Mouse (Mus musculus): ENCODE data around the gene March2. TPM values are rescaled to one million over a fixed set of nuclear protein-coding genes. Genes with fewer than 3 reads are reported as not detected.

The March2 gene
- polyA plus RNA-seq, 1 experiment from 2014 or later: 65.8 TPM

DNA sequence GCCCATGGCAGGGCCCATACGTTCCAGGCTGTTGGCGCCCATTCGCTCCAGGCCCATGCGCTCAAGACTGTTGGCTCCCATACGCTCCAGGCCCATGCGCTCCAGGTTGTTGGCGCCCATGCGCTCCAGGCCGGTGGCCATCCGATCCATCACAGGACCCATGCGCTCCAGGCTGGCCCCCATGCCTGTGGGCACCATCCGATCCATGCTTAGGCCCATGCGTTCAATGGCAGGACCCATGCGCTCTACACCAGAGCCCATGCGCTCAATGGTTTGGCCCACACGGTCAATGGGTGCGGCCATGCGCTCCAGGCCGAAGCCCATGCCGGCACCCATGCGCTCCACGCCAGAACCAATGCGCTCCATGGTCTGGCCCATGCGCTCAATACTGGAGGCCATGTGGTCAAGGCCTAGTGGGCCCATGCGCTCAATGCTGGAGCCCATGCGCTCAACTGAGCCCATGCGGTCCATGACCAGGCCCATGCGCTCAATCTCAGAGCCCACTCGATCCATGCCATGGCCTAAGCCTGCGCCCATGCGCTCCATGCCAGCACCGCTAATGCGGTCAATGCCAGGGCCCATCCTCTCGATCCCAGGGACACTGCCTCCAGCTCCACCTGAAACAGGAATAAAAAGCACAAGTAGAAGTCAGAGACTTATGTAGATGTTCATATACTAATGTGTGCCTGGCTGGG is 68.5 kb downstream of the March2 start:
- Histone ChIP-seq H3K27me3 (ENCODE audit: insufficient read depth, poor library complexity, severe bottlenecking) (no peaks in the 10 kb centered on the region), H3K9me3 (no peaks in the 10 kb centered on the region), H3K4me3 (no peak overlapping the region), H3K36me3 (peaks cover 97% of the 10 kb centered on the region), H3K4me1 (no peaks in the 10 kb centered on the region), H3K27ac (no peak overlapping the region)
- DNase-seq (ENCODE audit: low spot score): peak; percentile 72
- WGBS: 97% methylated on average over 34 of the region's 34 CpGs

DNA sequence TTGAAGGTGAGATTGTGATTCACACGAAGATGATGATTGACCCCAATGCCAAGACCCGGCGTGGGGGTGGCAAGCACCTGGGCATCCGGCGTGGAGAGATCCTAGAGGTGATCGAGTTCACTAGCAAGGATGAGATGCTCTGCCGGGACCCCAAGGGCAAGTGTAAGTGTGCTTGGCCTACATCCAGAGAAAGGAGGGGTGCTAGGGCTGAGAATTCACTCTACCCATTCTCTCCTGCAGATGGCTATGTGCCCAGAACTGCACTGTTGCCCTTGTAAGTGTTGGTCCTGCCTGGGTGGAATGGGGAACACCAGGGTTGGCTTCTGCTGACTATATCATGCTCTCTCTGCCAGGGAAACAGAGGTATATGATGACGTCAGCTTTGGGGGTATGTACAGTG is 73.4 kb downstream of the March2 start:
- Histone ChIP-seq H3K27me3 (ENCODE audit: insufficient read depth, poor library complexity, severe bottlenecking) (no peaks in the 10 kb centered on the region), H3K27ac (no peak overlapping the region), H3K9me3 (no peaks in the 10 kb centered on the region), H3K4me1 (peaks cover 8% of the 10 kb centered on the region; the same call in 1 of the 2 replicates), H3K4me3 (no peak overlapping the region), H3K36me3 (peaks cover 91% of the 10 kb centered on the region)
- no peak for DNase-seq (ENCODE audit: low spot score)
- 94% methylated on average over 8 of the region's 8 CpGs for WGBS

DNA sequence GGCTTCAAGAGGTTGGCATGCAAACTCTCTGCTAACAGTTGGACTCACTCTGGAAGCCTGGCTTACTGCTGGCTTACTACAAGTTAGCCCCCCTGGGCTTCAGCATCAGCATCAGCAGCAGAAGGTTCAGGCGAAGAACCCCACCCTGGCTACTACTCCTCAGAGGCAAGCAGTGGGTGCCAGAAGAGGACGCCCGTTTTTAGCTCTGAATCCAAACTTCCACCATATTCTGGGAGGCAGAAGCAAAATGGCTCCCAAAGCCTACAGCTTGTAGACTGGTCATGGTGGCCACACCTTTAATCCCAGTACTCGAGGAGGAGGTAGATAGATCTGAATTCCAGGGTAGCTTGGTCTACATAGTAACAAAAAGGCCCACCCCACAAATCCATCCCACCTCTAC is 74.4 kb downstream of the March2 start:
- H3K27ac ChIP-seq: no peak overlapping the region
- 93% methylated on average over 4 of the region's 4 CpGs for WGBS
- peaks cover 81% of the 10 kb centered on the region for H3K36me3 ChIP-seq
- no peaks in the 10 kb centered on the region for H3K27me3 ChIP-seq (ENCODE audit: insufficient read depth, poor library complexity, severe bottlenecking)
- no peak for DNase-seq (ENCODE audit: low spot score)
- H3K9me3 ChIP-seq: no peaks in the 10 kb centered on the region
- peaks cover 9% of the 10 kb centered on the region for H3K4me1 ChIP-seq
- H3K4me3 ChIP-seq: no peak overlapping the region

DNA sequence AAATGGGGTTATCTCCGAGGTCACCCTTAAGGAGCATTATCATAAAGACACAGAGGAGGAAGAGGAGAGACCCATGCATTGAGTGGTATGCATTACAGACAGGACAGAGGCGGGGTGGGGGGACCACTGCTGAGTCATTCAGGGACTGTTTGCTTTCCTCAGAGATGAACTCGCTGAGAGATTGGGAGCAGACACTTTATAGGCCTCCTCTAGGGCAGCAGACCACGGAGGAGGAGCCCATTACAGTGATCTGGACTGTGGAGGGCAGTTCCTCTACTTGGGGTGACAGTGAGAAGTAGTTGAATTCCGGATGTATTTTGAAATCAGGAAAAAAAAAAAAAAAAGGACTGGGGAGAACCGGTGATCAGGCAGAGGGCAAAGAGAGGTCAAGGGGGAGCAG is 78.7 kb downstream of the March2 start:
- Histone ChIP-seq H3K9me3 (no peaks in the 10 kb centered on the region), H3K4me1 (peaks cover 9% of the 10 kb centered on the region), H3K4me3 (no peak overlapping the region), H3K27me3 (ENCODE audit: insufficient read depth, poor library complexity, severe bottlenecking) (no peaks in the 10 kb centered on the region), H3K36me3 (peaks cover 54% of the 10 kb centered on the region), H3K27ac (no peak overlapping the region)
- 43% methylated on average over 6 of the region's 6 CpGs for WGBS
- DNase-seq (ENCODE audit: low spot score): no peak

DNA sequence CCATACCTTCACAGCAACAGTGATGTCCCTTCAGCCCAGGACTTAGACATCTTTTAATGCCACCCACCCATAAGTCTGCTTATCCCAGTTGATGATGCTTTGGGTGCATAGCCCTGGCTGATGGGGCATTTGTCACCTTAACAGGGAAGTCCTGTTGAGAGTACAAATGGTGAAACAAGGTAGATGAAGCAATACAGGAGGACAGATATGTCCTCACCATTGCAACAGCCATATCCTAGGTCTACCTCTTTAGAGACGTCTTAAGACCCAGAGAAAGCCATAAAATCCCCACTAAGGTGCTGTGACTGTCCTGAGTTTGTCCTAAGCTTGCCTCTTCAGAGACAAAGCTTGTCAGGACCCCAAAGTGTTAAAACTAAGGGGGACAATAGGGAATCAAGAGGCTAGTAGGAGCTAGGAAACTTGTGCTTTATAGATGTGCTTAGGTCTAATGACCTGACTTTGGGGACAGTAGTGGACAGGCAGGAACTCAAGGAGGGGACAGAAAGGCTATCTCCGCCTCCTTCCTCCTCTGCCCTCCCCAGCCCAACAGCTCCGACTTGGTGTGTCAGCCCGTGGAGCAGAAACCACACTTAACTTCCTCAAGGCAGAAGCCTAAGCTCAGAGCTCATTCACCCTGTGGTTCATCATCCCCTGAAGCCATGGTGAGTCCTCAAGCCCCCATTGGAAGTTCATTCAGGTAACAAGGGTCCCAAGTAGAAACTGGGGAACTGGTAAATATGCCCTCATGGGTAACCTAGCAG is 80.8 kb downstream of the March2 start, which contains the start of gene Pram1:
Pram1 (plus strand) TSS at position 541 of the 761 bp plus-strand sequence.
- H3K27ac ChIP-seq: no peak within 1 kb of the TSS
- peaks cover 39% of the 10 kb centered on the region for H3K36me3 ChIP-seq
- 84% methylated on average over 4 of the region's 4 CpGs for WGBS
- H3K9me3 ChIP-seq: no peaks in the 10 kb centered on the region
- H3K27me3 ChIP-seq (ENCODE audit: insufficient read depth, poor library complexity, severe bottlenecking): no peaks in the 10 kb centered on the region
- no peak within 1 kb of the TSS for H3K4me3 ChIP-seq
- no peak for DNase-seq (ENCODE audit: low spot score)
- H3K4me1 ChIP-seq: peaks cover 9% of the 10 kb centered on the region

DNA sequence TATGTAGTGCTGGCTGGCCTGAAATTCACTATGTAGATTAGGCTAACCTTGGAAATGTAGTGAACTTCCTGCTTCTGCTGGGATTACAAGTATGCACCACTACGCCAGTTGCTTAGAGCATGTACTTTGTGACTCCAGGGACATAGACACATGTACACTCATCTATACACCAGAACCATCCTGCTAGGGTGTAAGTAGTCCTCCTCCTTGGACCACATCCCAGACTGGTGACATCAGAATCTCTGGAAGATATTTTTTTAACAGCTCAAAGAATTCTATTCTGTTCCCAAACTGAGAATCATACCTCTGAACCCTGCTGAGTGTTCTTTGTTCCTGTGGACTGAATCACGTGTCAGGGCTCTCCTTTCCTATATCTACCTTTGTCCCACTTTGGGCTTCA is 81.4 kb downstream of the March2 start:
- Histone ChIP-seq H3K9me3 (no peaks in the 10 kb centered on the region), H3K27ac (no peak overlapping the region), H3K27me3 (ENCODE audit: insufficient read depth, poor library complexity, severe bottlenecking) (no peaks in the 10 kb centered on the region), H3K4me1 (peaks cover 9% of the 10 kb centered on the region), H3K36me3 (peaks cover 37% of the 10 kb centered on the region), H3K4me3 (no peak overlapping the region)
- 85% methylated on average over 2 of the region's 2 CpGs for WGBS
- DNase-seq (ENCODE audit: low spot score): no peak

Other genes starting within 250 kb of the March2 start
- 38.9 and 51.2 TPM in 2 replicates for gene Adamts10, start 194.5 kb downstream of the March2 start, polyA plus RNA-seq (2016; fragmentation: Nextera tagmentation; extraction: Ambion mirVana)
- gene Myo1f, start 163.0 kb downstream of the March2 start, polyA plus RNA-seq (2016; fragmentation: Nextera tagmentation; extraction: Ambion mirVana): 0.74 and 1.4 TPM in 2 replicates
- 28.2 and 32.6 TPM in 2 replicates for gene Zfp414, start 89.6 kb downstream of the March2 start, polyA plus RNA-seq (2016; fragmentation: Nextera tagmentation; extraction: Ambion mirVana)
- 0.33 and 0.44 TPM in 2 replicates for gene Pram1, start 80.6 kb downstream of the March2 start, polyA plus RNA-seq (2016; fragmentation: Nextera tagmentation; extraction: Ambion mirVana)
- 281 and 336 TPM in 2 replicates for gene Hnrnpm, start 31.8 kb downstream of the March2 start, polyA plus RNA-seq (2016; fragmentation: Nextera tagmentation; extraction: Ambion mirVana)
- 316 and 329 TPM in 2 replicates for gene Rab11b, start 41.9 kb upstream of the March2 start, polyA plus RNA-seq (2016; fragmentation: Nextera tagmentation; extraction: Ambion mirVana)
- 7.4 and 19.8 TPM in 2 replicates for gene Angptl4, start 63.2 kb upstream of the March2 start, polyA plus RNA-seq (2016; fragmentation: Nextera tagmentation; extraction: Ambion mirVana)
- gene Kank3, start 91.8 kb upstream of the March2 start, polyA plus RNA-seq (2016; fragmentation: Nextera tagmentation; extraction: Ambion mirVana): 37.1 and 47.9 TPM in 2 replicates
- 576 and 657 TPM in 2 replicates for gene Rps28, start 105.9 kb upstream of the March2 start, polyA plus RNA-seq (2016; fragmentation: Nextera tagmentation; extraction: Ambion mirVana)
- 482 and 487 TPM in 2 replicates for gene Ndufa7, start 105.9 kb upstream of the March2 start, polyA plus RNA-seq (2016; fragmentation: Nextera tagmentation; extraction: Ambion mirVana)
- gene Cd320, start 124.4 kb upstream of the March2 start, polyA plus RNA-seq (2016; fragmentation: Nextera tagmentation; extraction: Ambion mirVana): 61.6 and 75.7 TPM in 2 replicates
- not detected in 2 replicates for gene Gm7029, start 155.2 kb upstream of the March2 start, polyA plus RNA-seq (2016; fragmentation: Nextera tagmentation; extraction: Ambion mirVana)
- 3.6 and 5.2 TPM in 2 replicates for gene Kifc1, start 172.0 kb upstream of the March2 start, polyA plus RNA-seq (2016; fragmentation: Nextera tagmentation; extraction: Ambion mirVana)
- gene Platr17, start 186.5 kb upstream of the March2 start, polyA plus RNA-seq (2016; fragmentation: Nextera tagmentation; extraction: Ambion mirVana): 0.28 and 0.73 TPM in 2 replicates
- 46.6 and 52.9 TPM in 2 replicates for gene Daxx, start 190.7 kb upstream of the March2 start, polyA plus RNA-seq (2016; fragmentation: Nextera tagmentation; extraction: Ambion mirVana)
- gene Tapbp, start 197.2 kb upstream of the March2 start, polyA plus RNA-seq (2016; fragmentation: Nextera tagmentation; extraction: Ambion mirVana): 13.9 and 20.5 TPM in 2 replicates
- 16.0 and 17.3 TPM in 2 replicates for gene Zbtb22, start 197.2 kb upstream of the March2 start, polyA plus RNA-seq (2016; fragmentation: Nextera tagmentation; extraction: Ambion mirVana)
- 37.1 and 44.2 TPM in 2 replicates for gene Rgl2, start 210.9 kb upstream of the March2 start, polyA plus RNA-seq (2016; fragmentation: Nextera tagmentation; extraction: Ambion mirVana)
- gene Pfdn6, start 221.7 kb upstream of the March2 start, polyA plus RNA-seq (2016; fragmentation: Nextera tagmentation; extraction: Ambion mirVana): 161 and 198 TPM in 2 replicates
- gene Wdr46, start 222.0 kb upstream of the March2 start, polyA plus RNA-seq (2016; fragmentation: Nextera tagmentation; extraction: Ambion mirVana): 35.8 and 48.1 TPM in 2 replicates
- gene B3galt4, start 232.8 kb upstream of the March2 start, polyA plus RNA-seq (2016; fragmentation: Nextera tagmentation; extraction: Ambion mirVana): 5.9 and 7.1 TPM in 2 replicates
- gene Vps52, start 237.1 kb upstream of the March2 start, polyA plus RNA-seq (2016; fragmentation: Nextera tagmentation; extraction: Ambion mirVana): 47.1 and 47.5 TPM in 2 replicates
- 1,115 and 1,297 TPM in 2 replicates for gene Rps18, start 237.3 kb upstream of the March2 start, polyA plus RNA-seq (2016; fragmentation: Nextera tagmentation; extraction: Ambion mirVana)

All from heart, embryonic 10.5 days (tissue).